Mouse (Mus musculus): Measurements from ENCODE around the gene Rtn4r. TPM values are rescaled to one million over a fixed set of nuclear protein-coding genes. Genes with fewer than 3 reads are reported as not detected.

The Rtn4r gene
- 0.46 and 0.72 TPM in 2 replicates for polyA plus RNA-seq (2015; fragmentation: Nextera tagmentation; extraction: Ambion mirVana)

- under 1% methylated on average over 69 of the region's 96 CpGs for WGBS
- H3K4me2 ChIP-seq: peak within 1 kb of the TSS; percentile 97
- peaks cover 91% of the 10 kb centered on the region for H3K27me3 ChIP-seq (replicated peaks)
- H3K4me3 ChIP-seq: peak within 1 kb of the TSS; percentile 76
- peak; percentile 21; the same call in 1 of the 2 replicates for ATAC-seq (ENCODE audit: extremely low read depth, insufficient number of reproducible peaks, low FRiP score, low TSS enrichment)
- no peaks in the 10 kb centered on the region for H3K36me3 ChIP-seq
- no peaks in the 10 kb centered on the region for H3K9me3 ChIP-seq
- peaks cover 20% of the 10 kb centered on the region for H3K4me1 ChIP-seq
- no peak within 1 kb of the TSS for H3K27ac ChIP-seq (replicated peaks)
- H3K9ac ChIP-seq: peak within 1 kb of the TSS; percentile 79
These were observed at the start of gene Rtn4r for GRCm38 (mm10) chr16:18127241-18127861. Gene Rtn4r (plus strand): TSS chr16:18127642.

DNA sequence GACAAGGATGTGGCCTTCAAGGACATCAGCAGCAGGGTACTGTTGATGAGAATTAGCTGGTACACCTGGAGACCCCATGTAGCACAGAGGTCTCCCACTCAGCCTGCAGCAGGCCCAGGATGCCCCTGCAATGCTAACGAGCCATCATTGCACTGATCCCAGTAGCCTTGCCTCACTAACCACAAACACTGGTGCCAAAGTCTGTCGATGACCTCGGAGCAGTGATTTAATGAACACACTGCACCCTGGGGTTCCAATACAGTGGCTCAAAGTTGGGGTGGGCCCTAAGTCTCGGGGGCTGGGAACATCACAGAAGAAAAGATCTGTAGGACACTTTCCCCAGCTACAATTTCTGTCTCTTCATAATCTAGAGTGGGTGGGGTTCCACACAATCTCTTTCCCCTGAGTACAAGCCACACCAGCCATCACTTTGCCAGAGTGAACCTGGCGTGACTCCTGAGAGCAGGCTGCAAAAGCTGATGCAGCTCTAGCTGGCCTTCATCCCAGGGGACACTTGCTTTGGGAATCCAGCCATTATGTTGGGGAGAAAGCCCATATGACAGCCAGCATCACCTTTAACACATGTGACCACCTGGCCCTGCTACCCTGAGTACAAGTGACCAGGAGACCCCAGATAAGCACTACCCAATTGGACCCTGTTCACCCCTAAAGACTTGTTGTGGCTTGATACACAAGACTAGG lies 49.0 kb upstream of the Rtn4r start:
- peaks cover 7% of the 10 kb centered on the region; the same call in 1 of the 2 replicates for H3K4me1 ChIP-seq
- no peak for ATAC-seq (ENCODE audit: extremely low read depth, insufficient number of reproducible peaks, low FRiP score, low TSS enrichment)
- no peaks in the 10 kb centered on the region for H3K36me3 ChIP-seq
- H3K4me2 ChIP-seq: no peak overlapping the region
- WGBS: 80% methylated on average over 5 of the region's 5 CpGs
- no peaks in the 10 kb centered on the region for H3K27me3 ChIP-seq (replicated peaks)
- no peak overlapping the region for H3K27ac ChIP-seq (replicated peaks)
- no peaks in the 10 kb centered on the region for H3K9me3 ChIP-seq
- no peak overlapping the region for H3K9ac ChIP-seq
- no peak overlapping the region for H3K4me3 ChIP-seq

GRCm38 (mm10) chr16:18079300-18079699 lies 48.1 kb upstream of the Rtn4r start:
- no peak for ATAC-seq (ENCODE audit: extremely low read depth, insufficient number of reproducible peaks, low FRiP score, low TSS enrichment)
- no peak overlapping the region for H3K4me2 ChIP-seq
- WGBS: 86% methylated on average over 2 of the region's 2 CpGs

DNA sequence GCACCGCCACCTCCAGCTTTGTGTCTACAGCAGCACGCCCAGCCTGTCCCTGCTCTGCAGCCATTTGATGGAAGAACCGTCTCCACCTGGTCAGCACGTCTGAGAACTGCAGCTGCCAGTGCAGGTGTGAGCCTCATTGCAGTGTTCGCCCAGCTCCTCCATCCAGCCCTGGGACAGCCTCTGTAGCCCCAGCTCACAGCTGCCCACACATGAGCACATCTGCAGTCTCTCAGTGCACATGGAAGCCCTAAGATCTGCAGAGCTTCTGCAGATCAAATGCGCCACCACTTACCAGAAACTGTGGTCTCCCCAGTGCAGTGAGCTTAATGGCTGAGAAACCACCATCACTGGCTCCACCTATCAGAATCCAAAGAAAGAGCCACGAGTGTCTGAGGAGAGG lies 47.3 kb upstream of the Rtn4r start:
- H3K9ac ChIP-seq: no peak overlapping the region
- H3K27ac ChIP-seq (replicated peaks): no peak overlapping the region
- no peak overlapping the region for H3K4me2 ChIP-seq
- 76% methylated on average over 7 of the region's 7 CpGs for WGBS
- ATAC-seq (ENCODE audit: extremely low read depth, insufficient number of reproducible peaks, low FRiP score, low TSS enrichment): no peak
- no peak overlapping the region for H3K4me3 ChIP-seq
- no peaks in the 10 kb centered on the region for H3K27me3 ChIP-seq (replicated peaks)
- H3K9me3 ChIP-seq: no peaks in the 10 kb centered on the region
- no peaks in the 10 kb centered on the region for H3K36me3 ChIP-seq
- no peaks in the 10 kb centered on the region for H3K4me1 ChIP-seq

More at GRCm38 (mm10) chr16:18079300-18079699, 48.1 kb upstream of the Rtn4r start:
- Histone ChIP-seq H3K27ac (replicated peaks) (no peak overlapping the region), H3K4me3 (no peak overlapping the region), H3K27me3 (replicated peaks) (no peaks in the 10 kb centered on the region), H3K9ac (no peak overlapping the region), H3K9me3 (no peaks in the 10 kb centered on the region), H3K4me1 (no peaks in the 10 kb centered on the region), H3K36me3 (no peaks in the 10 kb centered on the region)

- no peaks in the 10 kb centered on the region for H3K27me3 ChIP-seq (replicated peaks)
- no peaks in the 10 kb centered on the region for H3K36me3 ChIP-seq
- H3K9me3 ChIP-seq: no peaks in the 10 kb centered on the region
- no peak for ATAC-seq (ENCODE audit: extremely low read depth, insufficient number of reproducible peaks, low FRiP score, low TSS enrichment)
- no peak overlapping the region for H3K4me2 ChIP-seq
- H3K4me1 ChIP-seq: peaks cover 4% of the 10 kb centered on the region; the same call in 1 of the 2 replicates
- H3K9ac ChIP-seq: no peak overlapping the region
- H3K4me3 ChIP-seq: no peak overlapping the region
- WGBS: 74% methylated on average over 10 of the region's 10 CpGs
- H3K27ac ChIP-seq (replicated peaks): no peak overlapping the region
These were observed 46.2 kb upstream of the Rtn4r start for GRCm38 (mm10) chr16:18081149-18081827.

GRCm38 (mm10) chr16:18082291-18082690 lies 45.2 kb upstream of the Rtn4r start:
- Histone ChIP-seq H3K4me2 (no peak overlapping the region), H3K9ac (no peak overlapping the region), H3K36me3 (no peaks in the 10 kb centered on the region), H3K4me3 (no peak overlapping the region), H3K9me3 (no peaks in the 10 kb centered on the region), H3K27ac (replicated peaks) (no peak overlapping the region), H3K27me3 (replicated peaks) (peaks cover under 1% of the 10 kb centered on the region; the same call in 1 of the 2 replicates), H3K4me1 (peaks cover 5% of the 10 kb centered on the region; the same call in 1 of the 2 replicates)
- 72% methylated on average over 1 of the region's 1 CpGs for WGBS
- ATAC-seq (ENCODE audit: extremely low read depth, insufficient number of reproducible peaks, low FRiP score, low TSS enrichment): no peak

DNA sequence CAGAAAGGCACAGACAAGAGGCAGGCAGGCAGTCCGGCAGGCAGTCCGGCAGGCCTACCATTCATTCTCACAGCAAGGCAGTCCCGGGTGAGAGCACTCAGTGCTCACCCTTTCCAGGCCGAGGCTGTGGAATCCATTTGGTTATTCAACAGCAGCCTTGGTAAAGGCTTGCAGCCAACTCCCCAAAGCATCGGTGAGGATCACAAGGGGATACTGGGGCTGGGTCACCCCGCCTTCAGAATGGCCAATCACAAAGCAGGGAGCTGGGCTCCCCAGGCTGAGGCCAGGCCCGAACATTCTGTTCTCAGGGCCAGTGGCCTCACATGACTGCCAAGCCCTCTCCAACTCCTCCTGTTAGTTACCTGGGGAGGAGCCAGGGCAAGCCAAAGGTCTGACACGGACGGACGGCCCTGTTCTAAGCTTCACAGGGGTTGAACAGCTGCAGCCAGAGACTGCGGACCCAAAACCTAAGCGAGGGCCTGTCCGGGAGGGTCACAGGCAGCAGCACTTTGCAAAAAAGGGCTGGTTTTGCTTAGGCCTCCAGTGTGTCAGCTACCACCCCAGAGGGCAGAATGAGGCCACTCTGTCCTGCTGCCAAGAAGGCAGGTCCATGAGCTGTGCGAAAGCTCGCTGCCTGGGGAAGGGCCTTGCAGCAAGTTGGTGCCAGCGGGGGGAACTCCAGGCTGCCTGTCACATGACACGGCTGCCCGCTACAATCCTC lies 44.1 kb upstream of the Rtn4r start:
- Histone ChIP-seq H3K4me3 (no peak overlapping the region), H3K9ac (no peak overlapping the region), H3K4me1 (peaks cover 16% of the 10 kb centered on the region), H3K4me2 (no peak overlapping the region), H3K27me3 (replicated peaks) (peaks cover 10% of the 10 kb centered on the region; the same call in 1 of the 2 replicates), H3K36me3 (no peaks in the 10 kb centered on the region), H3K27ac (replicated peaks) (no peak overlapping the region), H3K9me3 (no peaks in the 10 kb centered on the region)
- 77% methylated on average over 18 of the region's 18 CpGs for WGBS
- ATAC-seq (ENCODE audit: extremely low read depth, insufficient number of reproducible peaks, low FRiP score, low TSS enrichment): no peak

- Histone ChIP-seq H3K27ac (replicated peaks) (no peak overlapping the region), H3K9me3 (no peaks in the 10 kb centered on the region), H3K4me3 (no peak overlapping the region), H3K9ac (no peak overlapping the region), H3K36me3 (no peaks in the 10 kb centered on the region), H3K27me3 (replicated peaks) (peaks cover 10% of the 10 kb centered on the region; the same call in 1 of the 2 replicates), H3K4me2 (no peak overlapping the region), H3K4me1 (peaks cover 19% of the 10 kb centered on the region)
- 86% methylated on average over 7 of the region's 7 CpGs for WGBS
- no peak for ATAC-seq (ENCODE audit: extremely low read depth, insufficient number of reproducible peaks, low FRiP score, low TSS enrichment)
These were observed 43.2 kb upstream of the Rtn4r start for GRCm38 (mm10) chr16:18084262-18084661.

- Histone ChIP-seq H3K36me3 (no peaks in the 10 kb centered on the region), H3K27me3 (replicated peaks) (peaks cover 10% of the 10 kb centered on the region; the same call in 1 of the 2 replicates), H3K9ac (no peak overlapping the region), H3K4me2 (no peak overlapping the region), H3K4me1 (peaks cover 30% of the 10 kb centered on the region), H3K27ac (replicated peaks) (no peak overlapping the region), H3K9me3 (peaks cover under 1% of the 10 kb centered on the region; the same call in 1 of the 2 replicates), H3K4me3 (no peak overlapping the region)
- no peak for ATAC-seq (ENCODE audit: extremely low read depth, insufficient number of reproducible peaks, low FRiP score, low TSS enrichment)
- WGBS: 77% methylated on average over 5 of the region's 5 CpGs
These were observed 40.3 kb upstream of the Rtn4r start for GRCm38 (mm10) chr16:18087101-18087500.

GRCm38 (mm10) chr16:18096348-18096747 lies 31.1 kb upstream of the Rtn4r start:
- no peak overlapping the region for H3K27ac ChIP-seq (replicated peaks)
- ATAC-seq (ENCODE audit: extremely low read depth, insufficient number of reproducible peaks, low FRiP score, low TSS enrichment): no peak
- no peaks in the 10 kb centered on the region for H3K36me3 ChIP-seq
- no peak overlapping the region for H3K4me3 ChIP-seq
- no peak overlapping the region for H3K4me2 ChIP-seq
- H3K27me3 ChIP-seq (replicated peaks): 0 out of 2 replicates have a peak, but pooled peaks cover 2% of the 10 kb centered on the region
- 31% methylated on average over 5 of the region's 5 CpGs for WGBS
- peaks cover 9% of the 10 kb centered on the region for H3K4me1 ChIP-seq
- H3K9me3 ChIP-seq: peaks cover 10% of the 10 kb centered on the region; the same call in 1 of the 2 replicates
- no peak overlapping the region for H3K9ac ChIP-seq

DNA sequence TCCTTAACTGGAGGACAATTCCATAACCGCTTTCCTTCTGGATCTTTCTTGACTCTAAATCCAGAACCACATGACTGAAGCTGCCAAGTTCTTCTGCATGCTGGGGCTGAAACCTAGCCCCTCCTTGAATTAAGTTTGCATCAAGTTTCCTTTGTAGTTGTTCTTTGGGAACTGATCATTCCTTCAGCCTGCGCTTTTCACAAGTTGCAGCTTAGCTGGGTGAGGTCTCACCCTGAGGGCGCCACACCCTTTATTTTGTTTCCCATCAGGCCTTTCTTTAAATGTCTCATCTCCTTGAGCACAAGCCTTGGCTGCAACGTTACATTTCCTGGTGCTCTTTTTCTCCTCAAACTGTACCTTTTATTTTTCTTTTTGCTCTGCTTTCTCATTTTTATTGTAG lies 24.6 kb upstream of the Rtn4r start:
- ATAC-seq (ENCODE audit: extremely low read depth, insufficient number of reproducible peaks, low FRiP score, low TSS enrichment): no peak
- Histone ChIP-seq H3K9me3 (no peaks in the 10 kb centered on the region), H3K4me3 (no peak overlapping the region), H3K27ac (replicated peaks) (no peak overlapping the region), H3K9ac (no peak overlapping the region), H3K4me1 (peaks cover 10% of the 10 kb centered on the region), H3K27me3 (replicated peaks) (no peaks in the 10 kb centered on the region), H3K4me2 (no peak overlapping the region), H3K36me3 (no peaks in the 10 kb centered on the region)
- WGBS: 70% methylated on average over 4 of the region's 4 CpGs

Data from heart, embryonic 13.5 days (tissue).